Mouse (Mus musculus) forelimb bud, embryonic 11.5 days (tissue): ENCODE measurements at regions not wholly inside any gene's neighbourhood (a gene's known extent, or its start where the extent isn't known, plus 50 kb on each side); places are given as distances from the start of the nearest gene placed in this dataset.

ENCODE experiments used
- DNase-seq: peaks from one replicate; pipeline ENCODE4 v3.0.0-alpha.2; 2012; ENCODE audit warnings: low read depth, low spot score

- DNase-seq = no peak
Observed at GRCm38 (mm10) chr2:27812946-27813345, 73.3 kb upstream of the Col5a1 start.

GRCm38 (mm10) chr2:27813370-27813769, 72.9 kb upstream of the Col5a1 start:
- DNase-seq = peak; percentile 60

GRCm38 (mm10) chr2:27818656-27819055, 67.6 kb upstream of the Col5a1 start:
- no peak for DNase-seq

- DNase-seq = no peak
Observed at GRCm38 (mm10) chr2:27826826-27827225, 59.4 kb upstream of the Col5a1 start.

GRCm38 (mm10) chr2:27827582-27827981, 58.6 kb upstream of the Col5a1 start:
- DNase-seq = no peak

- no peak for DNase-seq
Observed at GRCm38 (mm10) chr2:27828237-27828636, 58.0 kb upstream of the Col5a1 start.

- DNase-seq = no peak
Observed at GRCm38 (mm10) chr2:27829551-27829950, 56.7 kb upstream of the Col5a1 start.

- no peak for DNase-seq
Observed at GRCm38 (mm10) chr2:27834971-27835370, 51.3 kb upstream of the Col5a1 start.

GRCm38 (mm10) chr2:27835758-27836460, 50.3 kb upstream of the Col5a1 start:
- peak; percentile 75 for DNase-seq
